Mouse (Mus musculus) forebrain, embryonic 14.5 days (tissue): ENCODE data around the gene Pkd1l3. TPM values are rescaled to one million over a fixed set of nuclear protein-coding genes. Genes with fewer than 3 reads are reported as not detected.

ENCODE experiments used
- polyA plus RNA-seq: library from polyadenylated mRNA; unstranded; fragments of >200 nt; fragmentation: Nextera tagmentation; extraction: Ambion mirVana; gene quantifications from 2 replicates; pipeline ENCODE4 v1.2.1, GENCODE M21; 2014

Pkd1l3 gene
- polyA plus RNA-seq, 1 experiment from 2014 or later: not detected

Other genes starting within 250 kb of the Pkd1l3 start
- gene Pmfbp1, start 120.5 kb upstream of the Pkd1l3 start, polyA plus RNA-seq: 0.58 and 0.61 TPM in 2 replicates
- gene Dhx38, start 48.7 kb upstream of the Pkd1l3 start, polyA plus RNA-seq: 14.6 and 17.9 TPM in 2 replicates
- gene Txnl4b, start 48.6 kb upstream of the Pkd1l3 start, polyA plus RNA-seq: 33.4 and 34.1 TPM in 2 replicates
- 0.13 and 0.64 TPM in 2 replicates for gene Hp, start 35.3 kb upstream of the Pkd1l3 start, polyA plus RNA-seq
- 33.4 and 34.8 TPM in 2 replicates for gene Dhodh, start 5.8 kb upstream of the Pkd1l3 start, polyA plus RNA-seq
- gene Ist1, start 78.7 kb downstream of the Pkd1l3 start, polyA plus RNA-seq: 172 and 187 TPM in 2 replicates
- gene Zfp821, start 91.0 kb downstream of the Pkd1l3 start, polyA plus RNA-seq: 73.9 and 76.2 TPM in 2 replicates
- 3.4 and 3.8 TPM in 2 replicates for gene Atxn1l, start 123.2 kb downstream of the Pkd1l3 start, polyA plus RNA-seq
- gene Ap1g1, start 164.0 kb downstream of the Pkd1l3 start, polyA plus RNA-seq: 33.5 and 35.7 TPM in 2 replicates